Mouse (Mus musculus) gastrocnemius, postnatal 14 days (tissue): ENCODE data around the gene Wnt1. TPM values are rescaled to one million over a fixed set of nuclear protein-coding genes. Genes with fewer than 3 reads are reported as not detected.
A peak's percentile ranks its signal among the peaks of the same experiment; 100 is the strongest.

ENCODE experiments used
- DNase-seq: peaks from one replicate; pipeline ENCODE4 v3.0.0; 2021; ENCODE audit warnings: mixed read lengths
- intact Hi-C: fragments of 180-260 bp; cut with DNase I; formaldehyde crosslinking; loops from one replicate; pipeline ENCODE4 v1.15.1; 2025; ENCODE audit warnings: low total_unique reads
- total RNA-seq, 2 experiments: library from RNA; stranded (reverse); gene quantifications; 2 replicates each; pipeline ENCODE4 v1.2.3; 2021

Wnt1 gene
- total RNA-seq, 2 experiments from 2014 or later, result 0.10 TPM; not detected in 1

- no peak for DNase-seq
- intact Hi-C loops, result no loop called here
Measured at GRCm38 (mm10) chr15:98777005-98777616, 12.5 kb upstream of the Wnt1 start.

GRCm38 (mm10) chr15:98777762-98778161 lies 11.9 kb upstream of the Wnt1 start, which contains the start of gene Wnt10b:
Gene Wnt10b (minus strand): TSS chr15:98778150.
- DNase-seq, result no peak
- intact Hi-C loops, result no loop called here

- no peak for DNase-seq
- intact Hi-C loops, result no loop called here
Measured at GRCm38 (mm10) chr15:98778191-98778770, 11.4 kb upstream of the Wnt1 start.

- DNase-seq, result no peak
- intact Hi-C loops, result no loop called here
Measured at GRCm38 (mm10) chr15:98778806-98779205, 10.9 kb upstream of the Wnt1 start.

- no peak for DNase-seq
- intact Hi-C loops, result no loop called here
Measured at GRCm38 (mm10) chr15:98780075-98780474, 9.6 kb upstream of the Wnt1 start.

- peak; percentile 61 for DNase-seq
- intact Hi-C loops, result no loop called here
Measured at GRCm38 (mm10) chr15:98780573-98780972, 9.1 kb upstream of the Wnt1 start.

- intact Hi-C loops, result no loop called here
- DNase-seq, result no peak
Measured at GRCm38 (mm10) chr15:98781166-98781565, 8.5 kb upstream of the Wnt1 start.

GRCm38 (mm10) chr15:98785744-98786143 lies 3.9 kb upstream of the Wnt1 start:
- intact Hi-C loops, result no loop called here
- no peak for DNase-seq

GRCm38 (mm10) chr15:98787930-98788329 lies 1.7 kb upstream of the Wnt1 start:
- no peak for DNase-seq
- intact Hi-C loops, result no loop called here

GRCm38 (mm10) chr15:98788972-98789660 lies 541 bp upstream of the Wnt1 start:
- intact Hi-C loops, result no loop called here
- DNase-seq, result no peak

GRCm38 (mm10) chr15:98790761-98791160 lies 1.1 kb downstream of the Wnt1 start:
- intact Hi-C loops, result no loop called here
- no peak for DNase-seq

GRCm38 (mm10) chr15:98791221-98791620 lies 1.6 kb downstream of the Wnt1 start:
- intact Hi-C loops, result no loop called here
- no peak for DNase-seq

GRCm38 (mm10) chr15:98791771-98792170 lies 2.1 kb downstream of the Wnt1 start:
- intact Hi-C loops, result no loop called here
- DNase-seq, result no peak

- DNase-seq, result no peak
- intact Hi-C loops, result no loop called here
Measured at GRCm38 (mm10) chr15:98792233-98793020, 2.8 kb downstream of the Wnt1 start.

- intact Hi-C loops, result no loop called here
Measured at GRCm38 (mm10) chr15:98793141-98793698, 3.6 kb downstream of the Wnt1 start.

GRCm38 (mm10) chr15:98796803-98797595 lies 7.3 kb downstream of the Wnt1 start:
- intact Hi-C loops, result no loop called here

More at GRCm38 (mm10) chr15:98793141-98793698, 3.6 kb downstream of the Wnt1 start:
- DNase-seq, result no peak

GRCm38 (mm10) chr15:98797835-98798492 lies 8.3 kb downstream of the Wnt1 start:
- intact Hi-C loops, result no loop called here
- no peak for DNase-seq

More at GRCm38 (mm10) chr15:98796803-98797595, 7.3 kb downstream of the Wnt1 start:
- DNase-seq, result no peak

- intact Hi-C loops, result no loop called here
- no peak for DNase-seq
Measured at GRCm38 (mm10) chr15:98798903-98799302, 9.2 kb downstream of the Wnt1 start.
